Mouse (Mus musculus) forebrain, embryonic 10.5 days (tissue): ENCODE measurements around the gene Kat8. TPM values are rescaled to one million over a fixed set of nuclear protein-coding genes. Genes with fewer than 3 reads are reported as not detected.

Source experiments
- DNase-seq: peaks from one replicate; pipeline ENCODE4 v3.0.0-alpha.2; 2017; ENCODE audit warnings: low spot score; ENCODE audit errors: extremely low spot score
- H3K27ac ChIP-seq: fragments of 300-500 bp; sonication (generic); 2 replicates; pipeline ENCODE4 v1.5.1; 2016; ENCODE audit warnings: mild to moderate bottlenecking
- H3K27me3 ChIP-seq: fragments of 300-500 bp; sonication (generic); 2 replicates; pipeline ENCODE4 v1.6.1; 2016; ENCODE audit warnings: mild to moderate bottlenecking; ENCODE audit not compliant: poor library complexity, severe bottlenecking
- H3K36me3 ChIP-seq: fragments of 300-500 bp; sonication (generic); replicated peaks from 2 replicates; pipeline ENCODE4 v1.6.1; 2016; ENCODE audit warnings: mild to moderate bottlenecking, moderate library complexity
- H3K4me1 ChIP-seq: fragments of 300-500 bp; sonication (generic); 2 replicates; pipeline ENCODE4 v1.6.1; 2016
- H3K4me3 ChIP-seq: fragments of 300-500 bp; sonication (generic); 2 replicates; pipeline ENCODE4 v1.5.1; 2016; ENCODE audit warnings: mild to moderate bottlenecking, moderate library complexity
- H3K9me3 ChIP-seq: fragments of 300-500 bp; sonication (generic); 2 replicates; pipeline ENCODE4 v1.6.1; 2016; ENCODE audit warnings: mild to moderate bottlenecking, moderate library complexity
- WGBS: fragments of 180-500 bp; shearing (Covaris S2); methylation state at CpG from one replicate; pipeline ENCODE4 v1.1.7; 2016; 5-methylcytosine and 5-hydroxymethylcytosine counted together
- polyA plus RNA-seq: library from polyadenylated mRNA; unstranded; fragments of >200 nt; fragmentation: Nextera tagmentation; extraction: Ambion mirVana; gene quantifications from 2 replicates; pipeline ENCODE4 v1.2.1, GENCODE M21; 2016

The Kat8 gene
- polyA plus RNA-seq, 1 experiment from 2014 or later: 47.4 TPM

DNA sequence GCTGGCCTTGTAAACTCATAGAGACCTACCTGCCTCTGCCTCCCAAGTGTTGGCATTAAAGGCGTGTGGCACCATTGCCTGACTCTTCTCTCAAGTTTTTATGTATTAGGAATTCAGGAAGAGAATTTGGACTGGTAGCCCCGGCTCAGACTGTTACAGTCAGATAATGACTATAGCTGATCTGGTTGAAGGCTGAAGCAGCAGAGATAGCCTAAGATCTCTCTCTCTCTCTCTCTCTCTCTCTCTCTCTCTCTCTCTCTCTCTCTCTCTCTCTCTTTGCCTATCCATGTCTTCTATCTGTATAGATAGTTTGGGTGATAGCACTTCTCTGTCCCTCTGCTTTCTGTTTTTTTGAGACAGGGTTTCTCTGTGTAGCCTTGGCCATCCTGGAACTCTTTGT, 10.5 kb upstream of the Kat8 start:
- no peak for DNase-seq
- WGBS: 84% methylated on average over 2 of the region's 2 CpGs
- no peak overlapping the region for H3K27ac ChIP-seq
- peaks cover 20% of the 10 kb centered on the region for H3K36me3 ChIP-seq
- no peaks in the 10 kb centered on the region for H3K27me3 ChIP-seq
- H3K9me3 ChIP-seq: no peaks in the 10 kb centered on the region
- H3K4me1 ChIP-seq: peaks cover 15% of the 10 kb centered on the region
- no peak overlapping the region for H3K4me3 ChIP-seq

DNA sequence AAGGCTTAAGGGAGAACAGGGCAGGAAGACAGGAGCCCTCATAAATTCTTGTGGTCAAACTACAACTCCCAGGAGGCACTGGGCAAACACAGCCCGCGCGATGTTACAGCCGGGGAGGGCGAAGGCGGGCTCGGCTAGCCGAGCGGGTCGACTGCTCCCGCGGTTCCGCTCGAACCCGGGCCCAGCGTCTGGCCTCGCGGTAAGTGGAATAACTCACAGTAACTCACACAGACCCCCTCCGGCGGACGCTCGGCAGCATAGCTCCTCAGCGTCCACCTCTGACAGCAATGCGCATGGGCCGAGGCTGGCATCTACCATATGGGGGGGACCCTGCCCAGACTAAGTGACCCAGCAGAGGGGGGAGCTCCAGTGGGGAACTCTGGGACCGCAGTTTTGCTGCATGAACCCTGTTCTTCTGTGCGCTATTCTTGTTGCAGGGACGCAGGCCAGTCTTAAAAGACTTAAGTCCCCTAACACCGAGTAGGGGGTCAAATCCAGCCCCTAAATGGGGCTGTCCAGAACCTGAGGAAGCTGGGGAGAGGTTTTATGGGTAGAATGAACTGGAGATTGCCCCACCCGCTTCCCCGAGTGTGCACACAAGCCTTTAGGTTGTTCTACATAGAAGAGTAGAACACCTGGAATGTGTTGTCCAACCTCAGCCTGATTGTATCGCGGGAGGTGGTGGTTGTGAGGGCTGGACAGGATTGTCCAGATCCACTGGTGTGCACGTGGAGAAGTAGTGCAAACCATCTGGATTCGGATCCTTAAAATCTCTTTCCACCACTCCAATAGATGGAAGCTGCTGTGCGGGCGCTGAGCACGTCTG, 8.1 kb upstream of the Kat8 start, which contains the start of gene Bckdk:
TSS of gene Bckdk (plus strand) at position 112 of the 826 bp plus-strand sequence.
- peak; percentile 76 for DNase-seq
- WGBS: 9% methylated on average over 38 of the region's 38 CpGs
- Histone ChIP-seq H3K4me1 (peaks cover 15% of the 10 kb centered on the region), H3K27me3 (no peaks in the 10 kb centered on the region), H3K9me3 (no peaks in the 10 kb centered on the region), H3K36me3 (peaks cover 44% of the 10 kb centered on the region), H3K27ac (peak within 1 kb of the TSS; percentile 93), H3K4me3 (peak within 1 kb of the TSS; percentile 76)

DNA sequence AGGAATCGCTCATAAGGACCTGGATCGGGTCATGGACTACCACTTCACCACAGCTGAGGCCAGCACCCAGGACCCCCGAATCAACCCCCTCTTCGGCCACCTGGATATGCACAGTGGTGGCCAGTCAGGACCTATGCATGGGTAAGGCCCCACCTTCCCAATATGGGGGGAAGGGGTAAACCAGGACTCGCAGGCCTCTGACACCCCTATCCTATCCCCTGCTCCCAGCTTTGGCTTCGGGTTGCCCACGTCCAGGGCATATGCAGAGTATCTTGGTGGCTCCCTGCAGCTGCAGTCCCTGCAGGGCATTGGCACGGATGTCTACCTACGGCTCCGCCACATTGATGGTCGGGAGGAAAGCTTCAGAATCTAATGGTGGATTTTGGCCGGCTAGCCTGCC, 4.4 kb upstream of the Kat8 start:
- Histone ChIP-seq H3K27me3 (no peaks in the 10 kb centered on the region), H3K4me3 (no peak overlapping the region), H3K4me1 (peaks cover 27% of the 10 kb centered on the region), H3K27ac (no peak overlapping the region), H3K9me3 (no peaks in the 10 kb centered on the region), H3K36me3 (peaks cover 54% of the 10 kb centered on the region)
- 93% methylated on average over 12 of the region's 12 CpGs for WGBS
- no peak for DNase-seq

DNA sequence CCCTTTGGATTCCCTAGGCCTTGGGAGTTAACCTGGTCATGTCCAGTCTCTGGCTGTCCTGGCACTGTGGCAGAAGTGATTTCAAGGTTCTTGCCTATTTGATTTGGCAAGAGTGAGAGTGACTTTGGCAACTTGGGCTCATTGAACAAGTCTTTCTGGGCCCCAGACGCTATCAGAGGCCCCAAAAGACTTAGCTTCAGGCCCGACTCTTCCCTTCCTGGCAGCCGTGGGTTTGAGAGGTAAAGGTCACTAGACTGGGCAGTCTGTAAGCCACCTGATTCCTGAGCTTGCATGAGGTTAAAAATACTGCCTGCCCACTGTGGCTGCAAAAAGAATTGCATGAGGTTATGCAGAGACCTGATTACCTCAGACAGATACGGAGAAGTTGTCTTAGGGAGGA, 3.7 kb upstream of the Kat8 start:
- DNase-seq: no peak
- Histone ChIP-seq H3K36me3 (peaks cover 54% of the 10 kb centered on the region), H3K27me3 (no peaks in the 10 kb centered on the region), H3K9me3 (no peaks in the 10 kb centered on the region), H3K27ac (no peak overlapping the region), H3K4me3 (no peak overlapping the region), H3K4me1 (peaks cover 33% of the 10 kb centered on the region)
- WGBS: 93% methylated on average over 4 of the region's 4 CpGs

DNA sequence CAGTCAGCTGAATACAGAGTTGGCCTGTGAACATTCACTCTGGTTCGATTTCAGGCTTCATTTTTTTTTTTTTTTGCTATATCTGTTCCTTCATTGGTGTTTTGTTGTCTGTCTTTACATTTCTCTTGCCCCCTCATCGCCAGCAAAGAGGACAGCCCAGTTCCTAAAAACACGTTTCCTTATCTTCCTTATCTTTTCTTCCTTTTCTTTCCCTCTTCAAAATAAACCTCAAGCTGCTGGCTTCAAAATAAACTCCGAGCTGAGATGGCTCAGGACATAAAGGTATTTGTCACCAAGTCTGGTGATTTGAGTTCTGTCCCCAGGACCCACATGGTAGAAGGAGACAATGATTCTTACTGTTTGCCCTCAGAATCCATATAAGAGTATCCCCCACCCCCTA, 622 bp downstream of the Kat8 start:
- Histone ChIP-seq H3K36me3 (peaks cover 57% of the 10 kb centered on the region), H3K4me3 (peak overlapping the region; percentile 98), H3K27ac (peak overlapping the region; percentile 90), H3K9me3 (no peaks in the 10 kb centered on the region), H3K27me3 (no peaks in the 10 kb centered on the region), H3K4me1 (peaks cover 17% of the 10 kb centered on the region)
- no peak for DNase-seq
- 36% methylated on average over 4 of the region's 4 CpGs for WGBS

DNA sequence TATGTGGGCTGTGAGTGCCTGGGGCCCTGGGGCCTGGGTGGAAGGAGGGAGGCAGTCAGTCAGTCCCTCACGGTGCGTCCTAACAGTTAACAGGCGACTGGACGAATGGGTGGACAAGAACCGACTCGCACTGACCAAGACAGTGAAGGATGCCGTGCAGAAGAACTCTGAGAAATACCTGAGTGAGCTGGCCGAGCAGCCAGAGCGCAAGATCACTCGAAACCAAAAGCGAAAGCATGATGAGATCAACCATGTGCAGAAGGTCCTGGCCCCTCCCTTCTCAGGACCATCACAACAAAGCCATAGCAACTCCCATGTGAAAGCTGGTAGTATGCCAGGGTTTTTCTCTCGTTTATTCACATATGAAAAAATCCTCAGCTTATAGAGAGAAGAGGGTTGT, 3.0 kb downstream of the Kat8 start:
- DNase-seq: no peak
- no peak overlapping the region for H3K4me3 ChIP-seq
- H3K9me3 ChIP-seq: no peaks in the 10 kb centered on the region
- peaks cover 17% of the 10 kb centered on the region for H3K4me1 ChIP-seq
- H3K36me3 ChIP-seq: peaks cover 55% of the 10 kb centered on the region
- H3K27ac ChIP-seq: no peak overlapping the region
- no peaks in the 10 kb centered on the region for H3K27me3 ChIP-seq
- 91% methylated on average over 12 of the region's 12 CpGs for WGBS

DNA sequence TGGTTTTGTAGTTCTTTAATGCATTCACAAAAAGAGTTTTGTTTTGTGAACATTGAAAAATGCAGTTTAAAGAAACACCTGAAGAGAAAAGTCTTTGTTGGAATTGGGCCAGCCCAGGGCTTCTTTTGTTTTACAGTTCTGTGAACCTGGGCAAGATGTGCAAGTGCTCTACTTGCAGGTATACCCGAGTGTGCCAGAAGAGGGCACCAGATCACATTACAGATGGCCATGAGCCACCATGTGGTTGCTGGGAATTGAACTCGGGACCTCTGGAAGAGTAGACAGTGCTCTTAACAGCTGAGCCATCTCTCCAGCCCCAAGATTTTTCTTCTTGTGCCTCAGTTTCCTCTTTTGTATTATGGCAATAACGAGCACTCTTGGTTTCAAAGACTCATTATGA, 5.9 kb downstream of the Kat8 start:
- DNase-seq: peak; percentile 39
- H3K4me1 ChIP-seq: peaks cover 3% of the 10 kb centered on the region
- H3K4me3 ChIP-seq: no peak overlapping the region
- no peak overlapping the region for H3K27ac ChIP-seq
- no peaks in the 10 kb centered on the region for H3K9me3 ChIP-seq
- 60% methylated on average over 3 of the region's 3 CpGs for WGBS
- peaks cover 83% of the 10 kb centered on the region for H3K36me3 ChIP-seq
- H3K27me3 ChIP-seq: no peaks in the 10 kb centered on the region

DNA sequence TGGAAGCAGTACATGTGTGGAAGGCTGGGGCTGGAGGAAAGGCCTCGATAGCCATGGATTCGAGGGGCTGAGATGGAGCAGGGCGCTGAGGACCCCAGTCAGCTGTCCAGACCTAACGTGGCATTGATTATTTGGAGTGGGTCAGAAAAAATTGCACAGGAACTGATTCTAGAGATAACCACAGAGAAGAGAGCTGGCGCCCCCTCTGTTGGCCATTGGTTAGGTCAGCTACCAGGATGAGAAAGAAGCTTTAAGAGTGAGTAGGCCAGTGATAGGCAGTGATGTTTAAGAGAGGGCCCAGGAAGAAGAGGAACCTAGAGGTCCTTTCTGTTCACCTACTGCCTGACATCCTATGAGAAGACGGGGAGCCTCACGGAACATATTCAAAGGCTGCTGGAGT, 7.0 kb downstream of the Kat8 start:
- no peak overlapping the region for H3K4me3 ChIP-seq
- DNase-seq: no peak
- peaks cover 92% of the 10 kb centered on the region for H3K36me3 ChIP-seq
- H3K27me3 ChIP-seq: no peaks in the 10 kb centered on the region
- no peaks in the 10 kb centered on the region for H3K9me3 ChIP-seq
- H3K27ac ChIP-seq: no peak overlapping the region
- no peaks in the 10 kb centered on the region for H3K4me1 ChIP-seq
- WGBS: 83% methylated on average over 7 of the region's 7 CpGs

DNA sequence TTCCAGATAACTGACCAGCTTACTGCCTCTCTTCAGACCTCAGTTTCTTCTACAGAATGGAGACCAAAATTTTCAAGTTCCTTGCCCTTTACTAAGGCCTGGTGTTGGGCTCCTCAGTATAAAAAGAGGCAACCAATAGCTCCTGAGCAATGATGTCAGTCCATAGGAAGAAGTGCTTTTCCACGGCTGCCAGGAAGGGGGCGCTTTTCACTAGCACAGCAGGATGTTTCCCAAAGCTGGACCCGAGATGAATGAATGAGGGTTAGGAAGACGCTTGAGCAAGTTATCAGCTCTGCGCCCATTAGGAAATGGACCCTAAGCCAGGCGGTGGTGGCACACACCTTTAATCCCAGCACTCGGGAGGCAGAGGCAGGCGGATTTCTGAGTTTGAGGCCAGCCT, 9.2 kb downstream of the Kat8 start:
- H3K27me3 ChIP-seq: no peaks in the 10 kb centered on the region
- WGBS: 68% methylated on average over 8 of the region's 8 CpGs
- no peak for DNase-seq
- no peaks in the 10 kb centered on the region for H3K9me3 ChIP-seq
- no peak overlapping the region for H3K4me3 ChIP-seq
- H3K27ac ChIP-seq: no peak overlapping the region
- H3K36me3 ChIP-seq: peaks cover 93% of the 10 kb centered on the region
- no peaks in the 10 kb centered on the region; the same call in 1 of the 2 replicates for H3K4me1 ChIP-seq

DNA sequence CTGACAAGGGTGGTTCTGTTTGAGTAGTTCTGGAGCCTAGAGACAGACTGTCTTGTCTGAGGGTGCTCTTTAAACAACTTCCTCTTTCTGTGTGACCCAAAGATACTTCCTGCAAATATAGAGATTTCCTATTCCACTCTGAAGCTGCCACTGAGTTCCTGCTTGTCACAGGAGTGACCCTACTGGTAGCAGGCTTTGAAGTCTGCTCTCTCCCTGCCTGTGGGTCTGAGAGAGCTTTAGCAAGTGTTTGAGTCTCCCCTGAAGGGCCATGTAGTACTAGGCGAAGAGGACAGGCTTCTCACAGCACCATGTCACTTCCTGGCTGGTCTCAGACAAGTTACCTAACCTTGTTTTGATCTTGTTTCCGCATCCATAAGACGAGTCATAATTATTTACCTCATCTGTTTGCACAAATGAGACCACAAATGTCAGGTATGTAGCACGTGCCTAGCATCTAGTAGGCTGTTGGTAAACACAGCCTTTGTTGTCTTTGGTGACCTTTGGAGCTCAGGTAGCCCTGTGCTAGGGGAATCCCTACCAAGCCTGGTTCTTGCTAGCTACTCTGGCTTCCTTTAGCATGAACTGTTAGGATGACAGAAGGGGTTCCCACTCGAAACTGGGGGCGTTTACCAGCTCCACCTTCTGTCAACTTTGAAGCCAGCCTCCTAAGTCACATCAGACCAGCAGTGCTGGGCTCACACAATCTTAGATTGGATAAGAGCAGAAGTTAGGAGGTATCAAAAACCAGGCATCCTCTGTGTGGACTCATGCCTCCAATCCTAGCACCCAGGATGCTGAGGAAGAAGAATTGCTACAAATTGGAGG, 10.3 kb downstream of the Kat8 start:
- H3K9me3 ChIP-seq: no peaks in the 10 kb centered on the region
- no peak for DNase-seq
- peaks cover under 1% of the 10 kb centered on the region; the same call in 1 of the 2 replicates for H3K27me3 ChIP-seq
- H3K4me3 ChIP-seq: no peak overlapping the region
- H3K4me1 ChIP-seq: peaks cover under 1% of the 10 kb centered on the region; the same call in 1 of the 2 replicates
- WGBS: 88% methylated on average over 6 of the region's 6 CpGs
- peaks cover 90% of the 10 kb centered on the region for H3K36me3 ChIP-seq
- H3K27ac ChIP-seq: no peak overlapping the region

DNA sequence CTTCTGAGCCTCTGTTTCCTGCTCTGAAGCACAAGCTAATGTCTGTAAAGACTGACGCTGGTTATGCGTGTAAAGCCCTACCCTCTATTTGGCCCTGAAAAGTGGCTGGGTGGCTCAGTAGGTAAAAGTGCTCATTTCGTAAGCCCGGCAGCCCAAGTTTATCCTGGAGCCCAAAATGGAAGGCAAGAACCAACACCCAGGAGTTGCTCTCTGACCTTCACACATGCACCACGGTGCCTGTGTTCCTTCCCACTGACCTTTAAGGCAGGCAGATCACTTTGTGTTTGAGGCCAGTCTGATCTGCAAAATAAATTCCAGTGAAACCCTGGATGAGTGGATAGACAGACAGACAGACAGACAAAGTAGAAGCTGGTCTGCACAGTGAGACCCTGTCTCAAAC, 11.4 kb downstream of the Kat8 start:
- 87% methylated on average over 5 of the region's 5 CpGs for WGBS
- no peak overlapping the region for H3K27ac ChIP-seq
- H3K36me3 ChIP-seq: peaks cover 85% of the 10 kb centered on the region
- peaks cover 6% of the 10 kb centered on the region; the same call in 1 of the 2 replicates for H3K4me1 ChIP-seq
- no peak overlapping the region for H3K4me3 ChIP-seq
- H3K27me3 ChIP-seq: peaks cover 10% of the 10 kb centered on the region
- DNase-seq: no peak
- no peaks in the 10 kb centered on the region for H3K9me3 ChIP-seq

DNA sequence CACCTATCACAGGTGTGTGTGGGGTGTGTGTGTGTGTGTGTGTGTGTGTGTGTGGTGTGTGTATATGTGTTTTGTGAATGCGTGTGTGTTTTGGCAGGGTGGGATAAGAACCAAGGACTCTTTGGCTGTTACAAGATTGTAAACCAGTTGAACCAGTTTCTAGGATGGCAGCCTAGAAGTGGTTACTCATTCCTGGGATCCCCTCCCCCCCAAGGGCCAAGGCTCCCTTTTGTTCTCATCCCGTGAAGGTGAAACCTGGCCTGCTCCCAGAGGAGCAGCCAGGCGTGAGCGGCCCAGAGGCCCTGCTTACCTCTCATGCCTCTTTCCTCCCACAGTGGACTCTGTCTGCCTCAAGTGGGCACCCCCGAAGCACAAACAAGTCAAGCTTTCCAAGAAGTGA, 12.9 kb downstream of the Kat8 start:
- no peak for DNase-seq
- H3K36me3 ChIP-seq: peaks cover 74% of the 10 kb centered on the region
- 0 out of 2 replicates have a peak overlapping the region, but pooled peaks have one; percentile 15 for H3K27ac ChIP-seq
- peaks cover 21% of the 10 kb centered on the region for H3K4me1 ChIP-seq
- peaks cover 26% of the 10 kb centered on the region for H3K27me3 ChIP-seq
- H3K9me3 ChIP-seq: no peaks in the 10 kb centered on the region
- H3K4me3 ChIP-seq: no peak overlapping the region
- 53% methylated on average over 5 of the region's 5 CpGs for WGBS

DNA sequence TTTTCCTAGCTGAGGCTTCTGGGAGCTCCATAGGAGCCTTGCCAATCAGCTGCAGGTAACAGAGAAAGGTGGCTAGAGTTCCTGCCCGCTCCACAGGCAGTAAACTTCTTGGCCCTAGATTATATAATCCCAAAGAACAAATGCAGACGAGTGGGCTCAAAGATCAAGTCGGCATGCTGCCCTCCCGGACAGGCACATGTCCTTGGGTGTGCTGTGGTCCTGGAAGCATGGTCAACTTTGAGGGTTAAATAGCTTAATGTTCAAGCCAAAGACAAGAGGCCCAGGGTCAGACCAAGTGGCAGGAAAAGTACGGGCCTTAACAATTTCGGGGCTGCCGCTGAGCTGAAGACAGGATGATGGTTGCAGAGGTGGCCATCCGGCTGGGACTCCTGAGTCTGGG, 13.8 kb downstream of the Kat8 start:
- Histone ChIP-seq H3K36me3 (peaks cover 66% of the 10 kb centered on the region), H3K27me3 (peaks cover 32% of the 10 kb centered on the region), H3K4me1 (peaks cover 23% of the 10 kb centered on the region), H3K9me3 (no peaks in the 10 kb centered on the region), H3K4me3 (no peak overlapping the region), H3K27ac (peak overlapping the region; percentile 15; the same call in 1 of the 2 replicates)
- WGBS: 90% methylated on average over 8 of the region's 8 CpGs
- no peak for DNase-seq
